Mouse (Mus musculus): ENCODE results near the gene Soga1. TPM values are rescaled to one million over a fixed set of nuclear protein-coding genes. Genes with fewer than 3 reads are reported as not detected.

Gene Soga1
- total RNA-seq, 2 experiments from 2014 or later: 11.9 to 14.1 TPM

DNA sequence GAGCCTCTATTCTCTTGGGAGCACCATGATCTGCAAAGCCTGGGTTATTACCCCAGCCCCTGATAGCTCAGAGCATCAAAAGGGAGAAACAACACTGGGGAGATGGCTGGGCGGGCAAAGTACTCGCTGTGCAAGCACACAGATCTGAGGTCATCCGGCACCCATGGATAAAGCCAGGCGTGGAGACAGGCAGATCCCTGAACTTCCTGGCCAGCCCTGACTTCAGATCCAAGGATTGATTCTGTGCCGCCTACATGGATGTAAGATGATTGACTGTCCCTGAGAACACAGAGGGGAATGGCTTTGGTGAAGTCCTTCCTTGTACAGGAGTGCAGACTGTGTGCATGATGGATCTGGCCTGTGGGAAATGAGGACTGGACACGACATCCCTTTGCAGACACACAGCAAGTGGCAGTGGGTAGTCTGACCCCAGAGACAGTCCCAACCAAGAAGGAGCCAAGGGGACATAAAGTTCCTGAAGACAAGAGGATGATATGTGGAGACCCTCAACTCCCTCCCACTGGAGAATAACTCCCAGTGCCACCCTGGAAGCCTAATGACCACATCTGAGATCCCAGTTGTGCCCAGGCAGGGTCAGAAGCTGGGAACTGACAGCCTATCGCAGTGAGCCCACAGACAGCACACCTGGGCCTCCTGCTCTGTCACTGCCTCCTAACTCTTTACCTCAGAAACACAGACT is 12.2 kb downstream of the Soga1 start:
- no peak for DNase-seq (ENCODE audit: low spot score)

DNA sequence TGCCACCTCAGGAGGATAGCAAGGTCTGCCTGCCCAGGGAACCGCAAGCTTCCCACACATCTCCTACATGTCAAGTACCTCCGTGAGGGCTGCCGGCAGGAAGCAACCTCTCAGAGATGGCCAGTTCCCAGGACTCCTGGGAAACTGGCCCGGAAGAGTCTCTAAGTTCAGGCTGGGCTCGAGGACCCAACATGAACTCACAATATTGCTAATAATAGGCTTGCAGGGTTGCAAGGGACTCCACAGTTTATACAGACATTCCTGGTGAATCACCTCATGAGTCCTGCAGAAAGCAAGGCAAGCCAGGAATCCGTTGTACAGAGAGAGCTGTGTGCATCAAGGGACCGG is 13.2 kb downstream of the Soga1 start:
- DNase-seq (ENCODE audit: low spot score): no peak

More for the DNA sequence above, 12.2 kb downstream of the Soga1 start:
- intact Hi-C loops (cut with DNase I): no loop called here

DNA sequence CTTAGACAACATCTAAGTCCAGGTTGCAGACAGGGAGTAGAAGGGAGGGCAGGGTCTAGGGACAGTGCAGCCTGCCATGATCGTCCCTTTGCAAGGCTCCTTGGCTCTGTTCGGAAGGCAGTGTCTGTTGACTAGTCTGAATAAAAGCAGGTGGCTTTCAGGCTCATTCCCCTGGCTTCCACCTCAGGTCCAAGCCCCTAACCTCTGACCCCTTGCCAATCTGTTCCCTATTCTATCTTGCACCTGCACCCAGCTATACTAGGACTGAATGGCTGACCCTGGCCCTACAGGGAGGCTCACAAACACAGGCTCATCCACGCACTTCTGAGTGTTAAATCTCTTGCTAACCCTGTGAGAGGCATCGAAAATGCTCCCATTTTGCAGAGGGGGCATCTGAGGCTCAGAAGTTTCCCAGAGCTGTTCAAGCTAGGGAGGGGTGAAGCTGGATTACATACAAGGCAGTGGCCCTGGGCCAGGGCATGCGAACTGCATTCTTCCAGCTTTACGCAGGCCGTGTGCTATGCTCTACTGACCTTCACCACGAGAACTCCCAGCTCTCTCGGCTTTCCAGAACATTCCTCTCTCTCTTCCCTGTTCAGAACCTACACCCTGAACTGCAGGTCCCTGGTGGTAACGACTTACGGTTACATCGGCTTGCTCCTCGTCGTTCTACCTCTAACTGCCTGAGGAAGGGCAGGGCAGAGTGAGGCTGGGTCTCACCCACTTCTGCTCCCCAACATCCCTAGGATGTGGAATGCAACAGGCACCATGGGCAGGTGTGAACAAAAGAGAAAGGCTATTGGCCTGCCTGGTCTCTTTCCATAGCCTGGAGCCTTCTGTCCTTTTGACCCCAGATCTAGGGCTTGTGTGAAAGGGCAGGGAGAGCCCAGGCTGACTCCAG is 13.8 kb downstream of the Soga1 start:
- no peak for DNase-seq (ENCODE audit: low spot score)
- intact Hi-C loops (cut with DNase I): no loop called here

More for the DNA sequence above, 13.2 kb downstream of the Soga1 start:
- intact Hi-C loops (cut with DNase I): no loop called here

DNA sequence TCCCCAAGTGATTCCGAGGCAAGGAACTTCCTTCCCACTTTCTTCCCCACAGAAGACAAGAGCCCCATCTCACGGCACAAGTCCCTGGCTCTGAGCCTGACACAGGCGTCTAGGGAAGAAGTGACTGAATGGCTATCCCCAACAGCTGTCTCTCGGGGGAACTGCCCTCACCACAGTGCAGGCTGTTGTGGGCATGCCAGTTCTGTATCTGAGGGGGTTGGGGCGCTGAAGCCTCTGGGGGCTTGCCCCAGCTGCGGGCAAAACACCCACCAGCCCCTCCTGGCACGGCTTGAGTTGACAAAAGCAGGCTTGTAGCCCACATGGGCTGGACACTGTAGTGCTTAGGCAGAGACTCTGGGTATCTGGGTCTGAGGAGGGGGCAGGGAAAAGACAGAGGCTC is 14.9 kb downstream of the Soga1 start:
- intact Hi-C loops (cut with DNase I): no loop called here
- no peak for DNase-seq (ENCODE audit: low spot score)

DNA sequence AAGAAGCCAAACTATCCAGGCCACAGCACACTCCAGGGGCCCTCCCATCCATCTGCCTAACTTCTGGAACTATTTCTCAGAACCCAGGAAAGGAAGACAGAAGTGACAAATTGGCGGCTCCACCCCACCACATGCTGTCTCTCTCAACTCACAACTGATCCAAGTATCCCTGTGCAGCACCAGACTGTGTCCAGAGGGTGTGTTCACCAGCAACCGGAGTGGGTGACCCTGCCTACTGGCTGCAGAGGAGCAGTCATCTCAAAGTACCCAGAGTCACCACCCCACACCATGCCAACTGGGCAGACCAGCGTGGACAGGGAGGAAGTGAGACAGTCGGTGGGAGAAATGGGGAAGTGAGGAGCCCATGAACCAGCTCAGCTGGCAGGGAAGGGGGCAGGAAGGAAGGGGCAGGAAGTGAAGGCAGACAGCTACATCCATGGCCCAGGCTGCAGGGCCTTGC is 15.8 kb downstream of the Soga1 start:
- intact Hi-C loops (cut with DNase I): no loop called here
- no peak for DNase-seq (ENCODE audit: low spot score)

DNA sequence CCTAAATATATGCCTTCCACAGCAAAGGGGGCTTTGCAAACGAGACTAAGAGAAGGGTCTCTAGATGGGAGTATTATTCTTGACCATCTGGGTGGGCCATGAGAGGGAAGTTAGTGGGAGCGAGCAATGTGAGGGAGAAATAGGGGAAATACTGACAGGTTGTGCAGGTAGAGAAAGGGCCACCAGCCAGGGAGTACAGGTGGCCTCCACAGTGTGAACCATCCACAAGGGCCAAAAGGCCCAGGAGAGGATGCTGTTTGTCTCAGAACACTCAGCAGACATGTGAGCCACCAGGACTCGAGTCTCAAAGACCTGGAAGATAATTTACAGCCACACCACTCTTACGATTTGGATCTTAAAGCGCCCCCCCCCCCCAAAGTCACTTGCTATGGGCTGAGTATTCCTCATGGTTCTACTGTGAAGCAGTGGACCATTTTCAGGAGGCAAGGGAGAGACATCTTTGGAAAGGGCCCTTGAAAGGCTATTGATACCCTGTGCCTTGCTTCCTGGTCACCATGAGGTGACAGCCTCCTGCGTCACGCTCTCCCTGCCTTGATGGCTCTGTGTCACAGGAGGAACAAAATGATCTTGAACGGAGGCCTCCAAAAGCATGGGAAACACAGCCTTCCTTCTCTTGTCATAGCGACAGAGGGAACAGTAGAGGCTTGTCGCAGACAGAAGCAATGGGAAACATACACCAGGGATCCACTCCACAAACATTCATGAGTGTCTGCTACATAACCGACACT is 18.3 kb downstream of the Soga1 start:
- no peak for DNase-seq (ENCODE audit: low spot score)
- intact Hi-C loops (cut with DNase I): no loop called here

DNA sequence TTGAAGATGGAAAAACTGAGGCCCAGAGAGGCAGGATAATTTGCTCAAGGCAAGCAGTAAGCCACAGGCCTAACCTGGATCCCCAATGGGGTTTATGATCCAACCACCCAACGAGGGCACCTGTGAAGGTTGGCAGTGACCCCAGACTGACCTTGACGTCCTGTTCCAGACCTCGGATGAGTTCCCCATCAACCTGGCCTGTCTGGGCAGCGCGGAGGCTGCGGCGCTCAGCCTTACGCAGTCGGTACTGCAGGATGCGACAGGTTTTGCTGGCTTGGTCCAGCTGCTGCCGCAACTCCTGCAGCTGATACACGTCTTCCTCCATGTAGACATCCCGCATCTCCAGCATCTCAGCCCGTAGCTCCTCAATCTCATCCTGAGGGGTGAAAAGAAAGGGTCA is 19.0 kb downstream of the Soga1 start:
- no peak for DNase-seq (ENCODE audit: low spot score)
- intact Hi-C loops (cut with DNase I): no loop called here

DNA sequence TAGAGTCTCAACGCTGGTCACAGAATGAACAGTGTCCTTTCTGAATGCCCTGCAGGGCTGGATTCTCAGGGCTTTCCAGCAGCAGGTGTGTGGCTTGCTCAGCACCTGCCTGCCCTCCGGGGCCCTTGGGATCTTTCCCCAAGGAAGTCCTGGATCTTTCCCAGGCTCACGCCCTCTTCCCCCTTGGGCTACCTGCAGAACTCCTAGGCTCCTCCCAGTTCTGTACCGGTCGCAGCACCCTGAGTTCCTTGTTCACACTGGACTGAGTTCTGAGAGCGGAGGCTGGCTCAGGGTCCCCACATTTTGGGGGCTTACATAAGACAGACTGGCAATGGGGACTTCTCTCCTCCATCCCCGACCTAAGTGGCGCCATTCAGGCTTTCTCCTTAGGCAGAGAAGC is 19.9 kb downstream of the Soga1 start:
- intact Hi-C loops (cut with DNase I): no loop called here
- no peak for DNase-seq (ENCODE audit: low spot score)

DNA sequence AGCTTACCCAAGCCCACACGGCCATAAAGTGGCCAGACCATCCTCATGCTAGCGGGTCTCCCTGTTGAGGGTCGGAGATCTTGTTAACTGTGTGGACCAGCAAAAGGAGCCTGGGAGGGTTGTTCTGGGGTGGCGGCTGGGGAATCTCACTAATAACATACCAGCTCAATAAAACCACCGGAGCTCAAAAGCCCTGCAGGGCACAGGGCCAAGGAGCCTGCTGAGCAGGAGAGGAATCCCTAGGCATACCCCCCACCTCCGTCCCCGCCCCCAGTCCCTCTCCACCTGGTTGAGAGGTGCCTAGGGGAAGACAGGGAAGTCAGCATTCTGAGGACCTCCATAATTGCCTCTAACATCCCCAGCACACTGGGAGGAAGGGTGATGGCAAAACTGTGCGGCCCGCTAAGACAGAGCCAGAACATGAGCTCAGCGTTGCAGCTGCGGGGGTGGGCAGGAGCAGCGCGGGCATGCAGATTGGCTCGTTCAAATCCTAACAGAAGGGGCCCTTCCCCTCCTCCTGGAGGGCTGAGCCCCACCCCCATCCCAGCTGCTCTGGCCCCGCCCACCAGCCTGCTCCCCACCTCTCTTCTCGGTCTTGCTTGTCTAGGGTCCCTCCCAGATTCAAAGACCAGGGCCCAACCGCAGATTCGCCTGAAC is 20.6 kb downstream of the Soga1 start:
- peak; percentile 55 for DNase-seq (ENCODE audit: low spot score)
- intact Hi-C loops (cut with DNase I): no loop called here

DNA sequence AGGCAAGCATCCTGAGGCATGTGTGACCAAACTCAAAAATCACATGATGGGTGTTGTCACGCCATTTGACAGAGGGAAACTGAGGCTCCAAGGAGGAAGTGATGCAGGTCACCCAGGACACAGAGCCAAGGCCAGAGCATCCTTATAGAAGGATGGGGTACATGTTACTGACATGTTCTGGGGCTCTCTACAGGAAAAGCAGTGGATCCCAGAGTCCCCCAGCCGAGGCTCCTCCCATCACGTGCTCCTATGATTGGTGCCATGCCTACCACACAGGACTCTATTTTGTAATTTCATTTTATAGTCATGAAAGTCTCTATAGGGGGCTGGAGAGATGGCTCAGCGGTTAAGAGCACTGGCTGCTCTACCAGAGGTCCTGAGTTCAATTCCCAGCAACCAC is 21.3 kb downstream of the Soga1 start:
- no peak for DNase-seq (ENCODE audit: low spot score)
- intact Hi-C loops (cut with DNase I): no loop called here

DNA sequence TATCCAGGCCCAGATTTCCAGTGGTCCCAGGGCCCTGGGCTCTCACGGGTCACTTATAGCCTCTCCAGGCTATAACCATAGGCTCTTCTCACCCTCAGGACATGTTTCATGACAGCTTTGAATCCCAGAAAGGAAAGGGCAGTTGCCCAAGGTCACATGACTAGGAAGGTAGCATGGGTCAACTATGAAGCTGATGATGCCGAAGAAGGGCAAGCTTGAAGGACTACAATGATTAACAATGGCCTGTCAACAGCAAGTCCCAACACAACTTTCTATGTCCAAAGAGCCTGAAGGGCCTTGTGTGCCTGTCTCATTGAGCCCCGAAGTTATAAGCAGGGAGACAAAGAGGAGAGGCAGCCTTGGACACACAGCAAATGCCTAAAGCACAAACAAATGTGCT is 21.9 kb downstream of the Soga1 start:
- intact Hi-C loops (cut with DNase I): no loop called here
- DNase-seq (ENCODE audit: low spot score): no peak

DNA sequence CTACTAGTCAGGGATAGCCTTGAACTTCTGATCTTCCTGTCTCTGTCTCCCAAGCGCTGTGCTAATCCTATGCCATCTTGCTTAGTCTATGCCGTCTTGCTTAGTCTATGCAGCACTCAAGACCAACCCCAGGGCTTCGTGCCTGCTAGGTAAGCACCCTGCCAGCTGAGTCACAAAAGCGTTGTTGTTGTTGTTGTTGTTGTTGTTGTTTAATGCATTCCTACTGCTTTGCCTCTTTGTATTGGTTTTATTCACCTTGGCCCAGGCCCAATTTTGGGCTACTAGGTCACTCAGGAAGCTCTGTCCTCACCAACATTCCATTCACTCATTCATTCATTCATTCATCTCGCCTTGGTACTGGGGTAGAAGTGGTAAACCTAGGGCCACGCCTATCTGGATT is 23.3 kb downstream of the Soga1 start:
- no peak for DNase-seq (ENCODE audit: low spot score)
- intact Hi-C loops (cut with DNase I): loop anchor here (2.0 kb wide), 1 partner anchor 23 kb away; the partner anchor contains the start of gene Soga1

DNA sequence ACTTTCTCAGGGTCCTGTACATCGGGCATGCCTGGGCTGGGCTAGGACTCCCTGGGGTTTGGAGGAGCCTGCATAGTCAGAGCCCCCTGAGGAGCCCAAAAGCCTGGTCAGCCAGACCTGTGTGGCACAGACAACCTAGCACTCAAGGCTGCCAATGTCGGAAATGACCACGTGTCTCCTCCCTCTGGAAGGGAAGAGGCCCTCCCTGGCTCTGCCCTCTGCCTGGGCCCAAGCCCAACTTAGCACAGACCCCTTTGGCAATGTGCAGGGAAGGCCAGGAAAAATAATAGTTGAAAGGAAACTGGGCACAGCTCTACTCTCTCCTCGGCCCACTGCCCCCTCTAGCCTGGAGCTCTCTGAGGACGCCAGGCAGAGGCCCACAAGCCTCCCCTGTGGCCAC is 24.2 kb downstream of the Soga1 start:
- DNase-seq (ENCODE audit: low spot score): no peak
- intact Hi-C loops (cut with DNase I): loop anchor here (2.0 kb wide), 1 partner anchor 24 kb away; the partner anchor contains the start of gene Soga1

DNA sequence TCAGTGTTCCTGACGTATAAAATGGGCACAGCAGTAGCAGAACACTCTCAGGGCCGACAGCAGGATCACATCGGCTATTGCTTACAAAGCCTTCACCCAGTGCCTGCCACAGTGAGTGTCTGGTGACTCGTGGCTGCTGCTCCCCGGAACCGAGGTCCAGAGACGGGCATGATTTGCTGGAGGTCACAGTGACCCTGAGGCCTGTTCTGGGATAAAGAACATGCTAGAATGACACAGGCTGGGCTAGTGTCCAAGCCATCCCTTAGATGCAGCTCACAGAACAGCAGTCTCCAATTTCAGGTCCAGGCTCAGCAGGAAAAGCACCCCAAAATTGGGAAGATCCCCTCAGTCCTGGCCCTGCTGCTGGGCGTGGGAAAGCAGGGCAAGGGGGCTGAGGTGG is 24.8 kb downstream of the Soga1 start:
- intact Hi-C loops (cut with DNase I): loop anchor here (2.0 kb wide), 1 partner anchor 25 kb away; the partner anchor contains the start of gene Soga1
- DNase-seq (ENCODE audit: low spot score): no peak

DNA sequence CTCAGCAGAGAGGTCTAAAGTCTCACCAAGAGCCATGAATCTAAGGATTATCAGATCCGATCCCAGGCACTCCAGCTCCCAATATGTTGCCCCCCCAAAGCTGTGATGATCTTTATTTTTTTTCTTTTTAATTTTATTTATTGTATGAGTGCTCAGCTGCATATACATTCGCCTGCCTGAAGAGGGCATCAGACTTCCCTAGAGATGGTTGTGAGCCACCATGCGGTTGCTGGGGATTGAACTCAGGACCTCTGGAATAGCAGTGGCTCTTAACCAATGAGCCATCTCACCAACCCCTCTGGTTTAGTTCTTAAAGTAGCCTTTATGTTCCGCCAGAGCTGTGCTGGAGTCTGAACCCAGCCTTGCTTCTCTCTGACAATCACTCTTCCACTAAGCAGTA is 25.3 kb downstream of the Soga1 start:
- no peak for DNase-seq (ENCODE audit: low spot score)
- intact Hi-C loops (cut with DNase I): loop anchor here (2.0 kb wide), 1 partner anchor 25 kb away; the partner anchor contains the start of gene Soga1

DNA sequence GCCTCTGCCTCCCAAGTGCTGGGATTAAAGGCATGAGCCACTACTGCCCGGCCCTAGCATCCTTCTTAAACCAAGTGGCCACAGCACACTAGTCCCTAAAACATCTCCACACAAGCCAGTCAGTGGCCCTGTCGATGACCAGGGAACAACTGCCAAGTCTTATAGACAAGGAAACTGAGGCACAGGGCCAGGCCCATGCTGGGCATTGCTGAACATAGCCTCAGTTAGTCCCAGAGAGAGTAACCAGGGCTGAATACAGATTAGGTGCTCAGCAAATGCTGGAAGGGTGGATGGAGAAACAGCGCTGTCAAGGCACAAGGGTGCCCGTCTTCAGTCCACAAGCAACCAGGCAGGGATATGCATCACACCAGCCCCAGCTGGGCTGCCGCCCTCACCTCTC is 25.9 kb downstream of the Soga1 start:
- no peak for DNase-seq (ENCODE audit: low spot score)
- intact Hi-C loops (cut with DNase I): no loop called here

DNA sequence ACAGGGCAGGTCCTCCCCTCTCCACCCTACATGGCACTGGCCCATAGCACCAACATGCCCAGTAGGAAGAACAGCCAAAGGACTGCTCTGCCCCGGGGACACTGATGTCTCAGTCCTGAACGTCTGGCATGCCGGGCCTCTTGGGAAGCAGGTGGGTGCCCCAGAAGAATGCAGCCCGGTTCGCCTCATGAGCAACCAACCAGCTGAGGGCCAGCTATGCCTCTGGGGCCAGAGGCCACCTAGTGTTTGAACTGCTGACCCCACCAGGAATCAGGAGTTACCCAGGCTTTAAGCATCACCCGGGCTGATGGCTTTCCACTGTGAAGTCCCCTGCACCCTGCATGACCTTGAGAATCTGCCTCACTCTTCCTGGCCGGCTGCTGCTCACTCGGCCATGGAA is 26.6 kb downstream of the Soga1 start:
- DNase-seq (ENCODE audit: low spot score): no peak
- intact Hi-C loops (cut with DNase I): no loop called here

DNA sequence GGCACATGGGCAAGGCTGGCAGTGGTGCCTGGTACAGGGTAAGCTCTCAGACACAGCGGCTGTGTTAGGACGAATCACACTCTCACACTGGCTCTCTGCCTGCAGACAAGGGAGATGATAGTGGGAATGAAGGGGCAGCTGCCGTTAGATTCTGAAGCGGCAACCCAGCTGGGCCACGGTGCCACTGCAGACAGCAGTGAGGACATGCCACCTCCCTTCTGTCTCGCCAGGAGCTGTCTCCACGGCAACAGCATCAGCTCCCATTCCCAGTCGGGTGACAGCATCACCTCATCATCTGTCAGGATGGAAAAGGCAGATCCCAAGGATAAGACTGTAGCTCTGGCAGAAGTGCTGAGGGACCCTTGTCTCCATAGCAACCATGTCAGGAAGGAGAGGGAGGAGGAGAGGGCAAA is 29.2 kb downstream of the Soga1 start:
- DNase-seq (ENCODE audit: low spot score): no peak
- intact Hi-C loops (cut with DNase I): loop anchor here (2.0 kb wide), 1 partner anchor 33 kb away; no protein-coding TSS in a partner anchor

DNA sequence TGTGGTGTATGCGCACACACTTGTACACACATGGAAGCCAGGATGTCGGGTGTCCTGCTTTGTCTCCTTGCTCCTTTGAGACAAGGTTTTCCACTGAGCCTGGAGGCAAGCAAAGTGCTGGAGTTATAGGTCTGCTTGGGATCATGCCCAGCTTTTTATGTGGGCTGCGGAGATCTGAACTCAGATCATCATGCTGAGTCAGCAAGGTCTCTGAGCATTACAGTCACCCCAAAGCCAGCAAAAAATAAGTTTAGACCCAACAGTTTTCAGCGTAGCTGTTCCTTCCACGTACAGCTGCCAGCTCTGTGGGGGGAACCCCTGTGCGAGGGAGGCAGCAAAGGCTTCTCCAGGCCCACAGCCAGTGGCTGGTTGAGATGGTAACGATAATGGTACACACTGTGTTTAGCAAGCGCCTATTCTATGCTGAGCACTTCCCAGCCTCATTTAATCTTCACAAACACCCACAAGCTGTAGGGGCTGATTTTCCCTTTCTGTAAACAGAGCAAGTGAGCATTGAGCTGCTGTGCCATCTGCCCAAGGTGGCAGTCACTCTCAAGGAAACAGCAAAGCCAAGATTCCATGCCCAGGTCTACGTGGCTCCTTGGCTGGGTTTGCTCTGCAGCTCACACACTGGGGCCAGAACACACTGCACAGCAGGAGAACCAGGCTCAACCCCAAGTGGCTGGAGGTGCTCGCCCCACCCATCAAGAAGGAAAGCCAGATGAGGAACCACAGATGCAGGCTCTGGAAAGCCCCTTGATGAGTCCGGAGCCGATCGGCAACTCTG is 30.5 kb downstream of the Soga1 start:
- DNase-seq (ENCODE audit: low spot score): no peak
- intact Hi-C loops (cut with DNase I): loop anchor here (2.0 kb wide), 1 partner anchor 34 kb away; no protein-coding TSS in a partner anchor

Data from heart, postnatal 25 days (tissue).